16 mouse cellular contexts compared by ENCODE assay signal in genomic region chr16:57949680-57950079, GRCm38 (mm10).
"Had no signal": no experiment of that assay in that cellular context is flagged by ENCODE, and none has a peak within 500 bp of the region (broad histone marks: within the 10 kb centered on the region; RNA-seq: fewer than 3 reads in every experiment).

No protein-coding gene starts in this region.

- DNase-seq: retina, postnatal 1 day; right cerebral cortex, adult 18-20 months; right cerebral cortex, postnatal 14 days; right cerebral cortex, postnatal 25 days; right cerebral cortex, postnatal 4 days; spleen, adult 18-20 months; thymus, adult 18-20 months; thymus, postnatal 14 days; thymus, postnatal 25 days; thymus, postnatal 36 days; thymus, postnatal 4 days had no signal

- H3K4me3 ChIP-seq: neural tube, embryonic 12.5 days; neural tube, embryonic 13.5 days; neural tube, embryonic 15.5 days; stomach, embryonic 15.5 days had no signal

- H3K9me3 ChIP-seq: neural tube, embryonic 12.5 days; neural tube, embryonic 13.5 days; neural tube, embryonic 15.5 days; stomach, embryonic 15.5 days had no signal

- H3K4me1 ChIP-seq: neural tube, embryonic 12.5 days; neural tube, embryonic 13.5 days; neural tube, embryonic 15.5 days; stomach, embryonic 15.5 days had no signal

- H3K27ac ChIP-seq: neural tube, embryonic 12.5 days; neural tube, embryonic 13.5 days; neural tube, embryonic 15.5 days; stomach, embryonic 15.5 days; stomach, postnatal 0 days had no signal

- H3K9ac ChIP-seq: neural tube, embryonic 12.5 days; neural tube, embryonic 13.5 days; neural tube, embryonic 15.5 days; stomach, embryonic 15.5 days had no signal

- H3K27me3 ChIP-seq: neural tube, embryonic 12.5 days; neural tube, embryonic 13.5 days; neural tube, embryonic 15.5 days; stomach, embryonic 15.5 days had no signal

- H3K4me2 ChIP-seq: neural tube, embryonic 12.5 days; neural tube, embryonic 13.5 days; neural tube, embryonic 15.5 days; stomach, embryonic 15.5 days had no signal

- H3K36me3 ChIP-seq: neural tube, embryonic 12.5 days; neural tube, embryonic 13.5 days; neural tube, embryonic 15.5 days; stomach, embryonic 15.5 days had no signal
